Mouse (Mus musculus) megakaryocyte, adult 5-6 weeks (primary cell): ENCODE measurements at regions not wholly inside any gene's neighbourhood (a gene's known extent, or its start where the extent isn't known, plus 50 kb on each side); places are given as distances from the start of the nearest gene placed in this dataset.

ENCODE experiments used
- ATAC-seq: 2 replicates; pipeline ENCODE4 v1.8.0; 2016; ENCODE audit warnings: mild to moderate bottlenecking, inconsistent platforms; ENCODE audit not compliant: poor library complexity, severe bottlenecking

GRCm38 (mm10) chr9:104496220-104496619 lies 50.9 kb upstream of the Cpne4 start:
- ATAC-seq: no peak

- ATAC-seq: peak; percentile 94
These were observed 56.4 kb upstream of the Cpne4 start for GRCm38 (mm10) chr9:104490696-104491095.

GRCm38 (mm10) chr9:104489383-104489782 lies 57.7 kb upstream of the Cpne4 start:
- ATAC-seq: no peak

- ATAC-seq: no peak
These were observed 64.6 kb upstream of the Cpne4 start for GRCm38 (mm10) chr9:104482440-104482839.

GRCm38 (mm10) chr9:104480683-104481082 lies 66.4 kb upstream of the Cpne4 start:
- ATAC-seq: peak; percentile 51; the same call in 1 of the 2 replicates

GRCm38 (mm10) chr9:104474831-104475230 lies 72.3 kb upstream of the Cpne4 start:
- ATAC-seq: no peak

- ATAC-seq: no peak
These were observed 79.8 kb upstream of the Cpne4 start for GRCm38 (mm10) chr9:104467238-104467637.

- ATAC-seq: no peak
These were observed 83.4 kb upstream of the Cpne4 start for GRCm38 (mm10) chr9:104463701-104464100.

GRCm38 (mm10) chr9:104460133-104460532 lies 87.0 kb upstream of the Cpne4 start:
- ATAC-seq: no peak

- no peak for ATAC-seq
These were observed 89.5 kb upstream of the Cpne4 start for GRCm38 (mm10) chr9:104457635-104458034.

- ATAC-seq: no peak
These were observed 98.4 kb upstream of the Cpne4 start for GRCm38 (mm10) chr9:104448577-104449165.

GRCm38 (mm10) chr9:104444906-104445305 lies 102.2 kb upstream of the Cpne4 start:
- peak; percentile 47 for ATAC-seq

- no peak for ATAC-seq
These were observed 103.8 kb upstream of the Cpne4 start for GRCm38 (mm10) chr9:104443236-104443635.

GRCm38 (mm10) chr9:104413021-104413420 lies 75.5 kb upstream of the Acpp start:
- ATAC-seq: no peak

- ATAC-seq: peak; percentile 62
These were observed 72.7 kb upstream of the Acpp start for GRCm38 (mm10) chr9:104410211-104410610.

- ATAC-seq: no peak
These were observed 71.8 kb upstream of the Acpp start for GRCm38 (mm10) chr9:104409381-104409780.

GRCm38 (mm10) chr9:104408571-104409294 lies 71.2 kb upstream of the Acpp start:
- peak; percentile 19; the same call in 1 of the 2 replicates for ATAC-seq

- ATAC-seq: peak; percentile 70
These were observed 70.2 kb upstream of the Acpp start for GRCm38 (mm10) chr9:104407559-104408376.

- ATAC-seq: no peak
These were observed 69.5 kb upstream of the Acpp start for GRCm38 (mm10) chr9:104407011-104407410.

GRCm38 (mm10) chr9:104406491-104406890 lies 68.9 kb upstream of the Acpp start:
- ATAC-seq: no peak

GRCm38 (mm10) chr9:104403863-104404262 lies 66.3 kb upstream of the Acpp start:
- ATAC-seq: no peak

GRCm38 (mm10) chr9:104401673-104402072 lies 64.1 kb upstream of the Acpp start:
- ATAC-seq: no peak
